Mouse (Mus musculus): ENCODE data around the gene Hs2st1. TPM values are rescaled to one million over a fixed set of nuclear protein-coding genes. Genes with fewer than 3 reads are reported as not detected.

Gene Hs2st1
- polyA plus RNA-seq, 1 experiment from 2014 or later: 2.2 TPM

GRCm38 (mm10) chr3:144408953-144409352 is 161.0 kb downstream of the Hs2st1 start:
- Histone ChIP-seq H3K9me3 (replicated peaks) (no peaks in the 10 kb centered on the region), H3K4me1 (replicated peaks) (peaks cover 5% of the 10 kb centered on the region; the same call in 1 of the 2 replicates), H3K27me3 (no peaks in the 10 kb centered on the region), H3K9ac (no peak overlapping the region), H3K27ac (no peak overlapping the region), H3K4me2 (no peak overlapping the region), H3K4me3 (replicated peaks) (no peak overlapping the region), H3K36me3 (no peaks in the 10 kb centered on the region)
- WGBS (ENCODE audit: insufficient replicate concordance): 93% methylated on average over 1 of the region's 1 CpGs
- ATAC-seq (ENCODE audit: low read depth) (no peak), DNase-seq (no peak)

- peaks cover 20% of the 10 kb centered on the region for H3K4me1 ChIP-seq (replicated peaks)
- 71% methylated on average over 11 of the region's 11 CpGs for whole genome bisulfite sequencing (ENCODE audit: insufficient replicate concordance)
- DNase-seq: no peak
Observed at GRCm38 (mm10) chr3:144405331-144405730, 164.7 kb downstream of the Hs2st1 start.

DNA sequence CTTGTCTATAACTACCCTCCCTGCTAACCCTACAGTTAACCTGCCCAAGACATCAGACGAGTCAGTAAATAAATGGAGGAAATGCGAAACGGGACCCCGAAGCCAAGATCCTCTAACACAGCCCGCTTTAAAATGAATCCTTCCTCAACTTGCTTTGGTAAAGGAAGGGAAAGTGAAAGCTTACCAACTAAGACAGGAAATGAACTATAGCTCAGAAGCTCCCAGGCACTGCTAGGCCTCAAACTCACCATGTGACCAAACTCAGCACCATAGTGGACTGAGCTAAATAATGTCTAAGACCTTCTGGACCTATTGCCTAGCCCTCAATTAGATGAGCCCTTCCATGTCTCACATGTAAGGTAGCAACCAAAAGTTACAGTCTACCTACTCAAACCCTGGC is 168.7 kb downstream of the Hs2st1 start:
- WGBS (ENCODE audit: insufficient replicate concordance): 38% methylated on average over 5 of the region's 5 CpGs
- Histone ChIP-seq H3K27ac (no peak overlapping the region), H3K27me3 (no peaks in the 10 kb centered on the region), H3K9ac (no peak overlapping the region), H3K9me3 (replicated peaks) (no peaks in the 10 kb centered on the region), H3K36me3 (no peaks in the 10 kb centered on the region), H3K4me3 (replicated peaks) (no peak overlapping the region), H3K4me2 (no peak overlapping the region), H3K4me1 (replicated peaks) (peaks cover 29% of the 10 kb centered on the region)
- no peak for ATAC-seq (ENCODE audit: low read depth)
- no peak for DNase-seq

More at GRCm38 (mm10) chr3:144405331-144405730, 164.7 kb downstream of the Hs2st1 start:
- no peaks in the 10 kb centered on the region for H3K36me3 ChIP-seq
- no peak overlapping the region for H3K27ac ChIP-seq
- no peaks in the 10 kb centered on the region for H3K27me3 ChIP-seq
- no peaks in the 10 kb centered on the region for H3K9me3 ChIP-seq (replicated peaks)
- H3K4me2 ChIP-seq: no peak overlapping the region
- H3K4me3 ChIP-seq (replicated peaks): no peak overlapping the region
- H3K9ac ChIP-seq: no peak overlapping the region
- no peak for ATAC-seq (ENCODE audit: low read depth)

DNA sequence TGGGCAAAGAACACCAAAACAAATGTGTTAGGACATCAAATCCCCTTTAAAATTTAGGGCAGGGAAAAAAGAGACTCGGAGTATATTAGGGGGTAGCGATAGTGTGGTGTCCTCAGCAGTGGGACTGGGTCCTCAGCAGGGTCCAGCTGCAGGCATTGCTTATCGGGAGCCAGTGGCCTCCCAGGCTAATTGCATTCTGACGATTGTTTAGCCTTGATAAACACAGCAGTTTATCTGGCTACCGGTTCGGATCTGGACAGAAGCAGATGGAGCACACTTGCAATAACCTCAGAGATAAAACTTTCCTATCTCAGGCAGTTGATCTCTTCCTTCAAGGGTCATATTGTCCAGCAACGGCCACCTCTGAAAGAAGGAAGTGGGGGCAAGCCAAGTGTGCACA is 169.1 kb downstream of the Hs2st1 start:
- no peak for DNase-seq
- H3K4me1 ChIP-seq (replicated peaks): peaks cover 29% of the 10 kb centered on the region
- no peak overlapping the region for H3K4me3 ChIP-seq (replicated peaks)
- H3K27me3 ChIP-seq: no peaks in the 10 kb centered on the region
- H3K9me3 ChIP-seq (replicated peaks): no peaks in the 10 kb centered on the region
- no peak overlapping the region for H3K4me2 ChIP-seq
- H3K9ac ChIP-seq: no peak overlapping the region
- peak; percentile 73 for ATAC-seq (ENCODE audit: low read depth)
- H3K36me3 ChIP-seq: no peaks in the 10 kb centered on the region
- WGBS (ENCODE audit: insufficient replicate concordance): 13% methylated on average over 7 of the region's 7 CpGs
- 0 out of 2 replicates have a peak overlapping the region, but pooled peaks have one; percentile 13 for H3K27ac ChIP-seq

- no peak for DNase-seq
- Histone ChIP-seq H3K4me2 (no peak overlapping the region), H3K4me3 (replicated peaks) (no peak overlapping the region), H3K27me3 (no peaks in the 10 kb centered on the region), H3K4me1 (replicated peaks) (peaks cover 29% of the 10 kb centered on the region), H3K36me3 (no peaks in the 10 kb centered on the region), H3K9ac (no peak overlapping the region), H3K27ac (no peak overlapping the region), H3K9me3 (replicated peaks) (no peaks in the 10 kb centered on the region)
- ATAC-seq (ENCODE audit: low read depth): peak; percentile 40; the same call in 1 of the 2 replicates
- WGBS (ENCODE audit: insufficient replicate concordance): 39% methylated on average over 8 of the region's 8 CpGs
Observed at GRCm38 (mm10) chr3:144400374-144400773, 169.6 kb downstream of the Hs2st1 start.

GRCm38 (mm10) chr3:144399358-144400096 is 170.5 kb downstream of the Hs2st1 start:
- peak; percentile 47; the same call in 1 of the 2 replicates for ATAC-seq (ENCODE audit: low read depth)
- no peak overlapping the region for H3K9ac ChIP-seq
- H3K4me3 ChIP-seq (replicated peaks): no peak overlapping the region
- 35% methylated on average over 21 of the region's 21 CpGs for WGBS (ENCODE audit: insufficient replicate concordance)
- no peaks in the 10 kb centered on the region for H3K27me3 ChIP-seq
- no peaks in the 10 kb centered on the region for H3K36me3 ChIP-seq
- DNase-seq: peak; percentile 55
- no peaks in the 10 kb centered on the region for H3K9me3 ChIP-seq (replicated peaks)
- H3K4me2 ChIP-seq: peak overlapping the region; percentile 35; the same call in 1 of the 2 replicates
- H3K4me1 ChIP-seq (replicated peaks): peaks cover 29% of the 10 kb centered on the region
- no peak overlapping the region for H3K27ac ChIP-seq

DNA sequence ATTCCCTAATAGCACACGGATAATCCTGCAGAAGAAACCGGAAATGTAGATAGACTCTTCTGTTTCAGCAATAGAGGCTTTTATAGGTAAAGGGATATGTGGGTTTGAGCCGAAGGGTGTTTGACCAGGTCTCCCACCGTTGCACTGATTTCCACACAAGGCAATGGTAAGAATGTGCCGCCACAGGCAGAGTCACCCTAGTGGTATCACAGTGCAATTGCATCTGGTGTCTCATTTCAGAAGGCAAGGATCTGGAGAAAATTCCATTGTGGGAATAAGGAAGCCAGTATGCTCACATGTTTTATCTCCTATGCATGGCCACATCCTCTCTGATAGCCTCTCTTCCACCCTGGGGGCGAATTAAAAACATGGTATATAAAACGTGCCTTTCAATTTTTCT is 171.8 kb downstream of the Hs2st1 start:
- H3K27ac ChIP-seq: no peak overlapping the region
- H3K4me3 ChIP-seq (replicated peaks): no peak overlapping the region
- DNase-seq: no peak
- 62% methylated on average over 7 of the region's 7 CpGs for WGBS (ENCODE audit: insufficient replicate concordance)
- ATAC-seq (ENCODE audit: low read depth): no peak
- no peak overlapping the region for H3K4me2 ChIP-seq
- H3K4me1 ChIP-seq (replicated peaks): peaks cover 29% of the 10 kb centered on the region
- no peaks in the 10 kb centered on the region for H3K27me3 ChIP-seq
- no peaks in the 10 kb centered on the region for H3K36me3 ChIP-seq
- no peak overlapping the region for H3K9ac ChIP-seq
- no peaks in the 10 kb centered on the region for H3K9me3 ChIP-seq (replicated peaks)

- H3K9me3 ChIP-seq (replicated peaks): no peaks in the 10 kb centered on the region
- peaks cover 20% of the 10 kb centered on the region for H3K4me1 ChIP-seq (replicated peaks)
- H3K9ac ChIP-seq: no peak overlapping the region
- 69% methylated on average over 17 of the region's 17 CpGs for WGBS (ENCODE audit: insufficient replicate concordance)
- no peak overlapping the region for H3K4me3 ChIP-seq (replicated peaks)
- ATAC-seq (ENCODE audit: low read depth) (no peak), DNase-seq (no peak)
- H3K27me3 ChIP-seq: no peaks in the 10 kb centered on the region
- no peak overlapping the region for H3K4me2 ChIP-seq
- H3K36me3 ChIP-seq: no peaks in the 10 kb centered on the region
- H3K27ac ChIP-seq: no peak overlapping the region
Observed at GRCm38 (mm10) chr3:144396478-144396877, 173.5 kb downstream of the Hs2st1 start.

GRCm38 (mm10) chr3:144394454-144394943 is 175.5 kb downstream of the Hs2st1 start:
- Histone ChIP-seq H3K4me2 (no peak overlapping the region), H3K27ac (no peak overlapping the region), H3K36me3 (no peaks in the 10 kb centered on the region), H3K9me3 (replicated peaks) (no peaks in the 10 kb centered on the region), H3K4me1 (replicated peaks) (peaks cover 2% of the 10 kb centered on the region; the same call in 1 of the 2 replicates), H3K4me3 (replicated peaks) (no peak overlapping the region), H3K9ac (no peak overlapping the region), H3K27me3 (no peaks in the 10 kb centered on the region)
- WGBS (ENCODE audit: insufficient replicate concordance): 54% methylated on average over 7 of the region's 7 CpGs
- DNase-seq (no peak), ATAC-seq (ENCODE audit: low read depth) (no peak)

- H3K4me3 ChIP-seq (replicated peaks): no peak overlapping the region
- no peak overlapping the region for H3K27ac ChIP-seq
- H3K9me3 ChIP-seq (replicated peaks): no peaks in the 10 kb centered on the region
- no peak overlapping the region for H3K4me2 ChIP-seq
- no peaks in the 10 kb centered on the region for H3K27me3 ChIP-seq
- H3K9ac ChIP-seq: no peak overlapping the region
- H3K4me1 ChIP-seq (replicated peaks): peaks cover 10% of the 10 kb centered on the region; the same call in 1 of the 2 replicates
- DNase-seq (no peak), ATAC-seq (ENCODE audit: low read depth) (no peak)
- 59% methylated on average over 4 of the region's 4 CpGs for WGBS (ENCODE audit: insufficient replicate concordance)
- no peaks in the 10 kb centered on the region for H3K36me3 ChIP-seq
Observed at GRCm38 (mm10) chr3:144386446-144386845, 183.5 kb downstream of the Hs2st1 start.

- 17% methylated on average over 10 of the region's 10 CpGs for WGBS (ENCODE audit: insufficient replicate concordance)
- no peak overlapping the region for H3K9ac ChIP-seq
- no peak overlapping the region for H3K27ac ChIP-seq
- H3K27me3 ChIP-seq: no peaks in the 10 kb centered on the region
- peaks cover 15% of the 10 kb centered on the region; the same call in 1 of the 2 replicates for H3K4me1 ChIP-seq (replicated peaks)
- no peaks in the 10 kb centered on the region for H3K9me3 ChIP-seq (replicated peaks)
- H3K36me3 ChIP-seq: no peaks in the 10 kb centered on the region
- DNase-seq (no peak), ATAC-seq (ENCODE audit: low read depth) (no peak)
- no peak overlapping the region for H3K4me3 ChIP-seq (replicated peaks)
- no peak overlapping the region for H3K4me2 ChIP-seq
Observed at GRCm38 (mm10) chr3:144384648-144385047, 185.3 kb downstream of the Hs2st1 start.

Data from liver, embryonic 13.5 days (tissue).